Mouse (Mus musculus): ENCODE data around the gene Nol6. TPM values are rescaled to one million over a fixed set of nuclear protein-coding genes. Genes with fewer than 3 reads are reported as not detected.
"Not testable (repeated sequence)": the region's sequence is repeated elsewhere in the genome, so short reads cannot be mapped to it uniquely, and the experiment has no call there.

The Nol6 gene
- polyA plus RNA-seq, 2 experiments from 2014 or later, result 14.6 to 29.2 TPM

DNA sequence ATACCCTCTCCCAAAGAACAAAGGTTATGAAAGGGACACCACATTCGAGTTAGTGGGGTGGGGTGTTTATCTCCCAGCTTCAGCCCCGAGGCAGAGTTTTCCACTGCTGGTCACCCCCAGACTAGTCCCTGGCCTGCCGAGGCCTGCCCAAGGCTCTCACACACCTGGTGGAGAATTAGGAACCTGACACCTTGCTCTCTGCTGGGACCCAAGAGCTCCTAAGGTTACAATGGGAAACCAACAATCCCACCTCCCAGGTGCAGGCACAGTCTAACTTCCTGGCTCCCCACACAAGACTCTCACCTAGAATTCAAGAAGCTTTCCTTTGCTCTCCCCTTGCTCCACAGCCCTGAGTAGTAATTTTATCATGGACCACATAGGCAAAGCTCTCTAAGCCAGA, 7.4 kb downstream of the Nol6 start:
- ATAC-seq, result no peak

DNA sequence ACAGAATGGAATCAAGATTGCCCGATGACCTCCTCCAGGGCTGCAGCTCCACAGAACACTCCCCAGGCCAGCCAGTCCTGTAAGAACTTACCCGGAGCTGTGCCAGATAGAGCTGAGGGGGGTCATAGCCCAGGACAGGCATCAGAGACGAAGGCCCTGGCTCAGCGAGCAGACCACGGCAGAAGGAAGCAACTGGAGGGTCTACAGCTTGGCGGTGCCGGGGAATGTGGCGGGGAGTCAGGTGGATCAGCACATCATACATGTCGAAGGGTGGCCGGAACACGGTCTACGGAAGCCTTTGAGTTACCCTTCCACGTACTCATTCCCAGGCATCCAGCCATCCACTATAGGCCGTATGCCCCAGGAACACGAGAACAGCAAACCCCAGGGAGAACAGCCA, 8.5 kb downstream of the Nol6 start:
- no peak for ATAC-seq

DNA sequence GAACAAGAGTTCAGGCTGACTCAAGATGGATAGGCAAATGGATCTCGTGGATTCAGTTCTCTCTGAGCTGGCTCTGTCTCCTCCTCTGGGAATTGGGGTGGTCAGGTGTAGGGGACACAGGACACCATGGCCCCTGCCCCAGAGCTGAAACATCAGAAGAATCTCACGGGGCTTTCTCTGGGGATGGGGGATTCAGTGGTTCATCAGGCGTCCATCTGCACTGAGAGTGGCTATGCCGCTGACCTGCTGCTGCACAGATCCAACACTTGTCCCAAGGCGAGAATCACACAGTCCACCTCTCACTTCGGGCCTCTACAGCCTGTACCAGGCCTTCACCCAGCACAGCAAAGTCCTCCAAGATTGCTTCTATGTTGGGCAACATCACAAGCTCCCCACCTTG, 9.2 kb downstream of the Nol6 start:
- ATAC-seq, result no peak

DNA sequence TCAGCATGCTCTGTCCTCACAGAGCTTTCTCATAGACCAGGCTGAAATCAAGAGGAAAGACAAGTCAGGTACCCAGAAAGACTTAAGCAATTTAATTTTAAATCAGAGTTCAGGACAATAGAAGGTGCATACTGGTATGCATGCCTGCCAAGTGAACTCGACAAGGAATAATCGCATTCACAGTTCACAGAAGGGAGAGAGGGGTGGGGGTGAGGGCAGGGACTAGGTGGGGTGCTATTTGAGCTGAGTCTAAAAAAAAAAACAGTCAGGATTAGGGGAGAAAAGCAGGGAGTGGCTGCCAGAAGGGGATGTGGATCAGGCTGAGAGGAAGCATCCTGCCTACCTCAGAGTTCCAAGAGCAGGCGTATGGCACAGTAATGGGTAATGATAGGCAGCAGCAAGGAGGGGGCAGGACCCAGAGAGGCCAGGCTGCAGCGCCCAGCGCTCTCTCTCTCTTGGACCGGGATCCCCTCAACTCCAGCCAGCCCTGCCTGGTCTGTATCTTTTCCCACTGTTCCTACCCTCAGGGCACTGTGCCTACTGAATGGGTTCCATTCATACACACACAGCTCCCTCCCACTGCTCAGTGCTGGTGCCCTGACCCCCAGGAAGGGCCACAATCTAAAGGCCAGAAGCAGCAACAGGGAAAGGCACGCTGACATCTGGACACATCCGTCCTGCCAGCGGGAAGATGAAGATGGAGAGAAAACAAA, 9.7 kb downstream of the Nol6 start:
- no peak for ATAC-seq

DNA sequence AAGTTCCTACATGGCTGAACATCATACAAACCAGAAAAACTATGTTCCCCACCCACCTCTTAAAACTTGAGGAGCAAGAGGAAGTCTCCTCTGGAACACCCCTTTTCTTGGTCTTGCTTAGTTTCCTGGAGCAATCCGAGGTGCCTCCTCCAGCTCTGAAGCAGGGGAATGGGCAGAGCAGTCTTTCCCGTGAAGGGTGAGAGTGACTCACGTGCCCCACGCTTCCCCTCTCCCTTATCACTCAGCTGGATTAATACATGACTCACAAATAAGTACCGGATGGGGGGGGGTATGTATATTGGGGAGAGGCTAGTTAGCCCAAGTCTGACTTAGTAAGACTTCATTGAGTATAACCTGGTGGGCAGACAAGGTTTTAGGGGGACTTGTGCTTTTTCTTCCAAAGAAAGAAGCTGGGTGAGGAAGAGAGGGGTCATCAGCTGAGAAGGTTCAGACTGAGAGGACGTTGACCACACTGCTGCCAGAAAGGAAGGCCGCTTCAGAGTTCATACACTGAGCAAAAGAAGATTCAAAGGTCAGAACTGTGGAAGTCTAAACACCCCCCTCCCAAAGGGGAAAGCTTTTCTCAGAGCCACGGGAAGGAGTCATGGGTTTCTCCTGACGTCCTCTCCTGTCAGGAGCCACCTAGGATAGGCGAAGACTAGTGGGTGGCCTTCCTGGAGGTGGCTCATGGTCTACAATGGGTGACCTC, 15.4 kb downstream of the Nol6 start:
- ATAC-seq, result no peak

DNA sequence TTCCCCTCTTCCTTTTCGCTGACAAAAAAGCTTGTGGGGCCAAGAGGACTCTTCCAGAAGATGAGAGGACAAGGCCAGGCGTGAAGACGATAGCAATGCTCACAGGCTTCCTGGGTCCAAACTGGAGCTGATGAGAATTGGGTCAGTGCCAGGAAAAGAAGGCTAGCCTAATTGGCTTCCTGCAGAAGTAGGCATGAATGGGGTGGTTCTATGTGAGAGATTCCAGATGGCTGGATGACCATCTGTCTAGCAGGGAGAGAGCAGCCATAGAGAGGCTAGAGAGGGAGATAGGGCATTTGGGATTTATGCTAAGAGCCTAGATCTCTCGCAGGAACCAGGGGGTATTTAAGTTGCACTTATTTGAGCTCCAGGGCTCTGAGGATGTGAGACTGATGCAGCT, 16.8 kb downstream of the Nol6 start:
- ATAC-seq, result no peak

DNA sequence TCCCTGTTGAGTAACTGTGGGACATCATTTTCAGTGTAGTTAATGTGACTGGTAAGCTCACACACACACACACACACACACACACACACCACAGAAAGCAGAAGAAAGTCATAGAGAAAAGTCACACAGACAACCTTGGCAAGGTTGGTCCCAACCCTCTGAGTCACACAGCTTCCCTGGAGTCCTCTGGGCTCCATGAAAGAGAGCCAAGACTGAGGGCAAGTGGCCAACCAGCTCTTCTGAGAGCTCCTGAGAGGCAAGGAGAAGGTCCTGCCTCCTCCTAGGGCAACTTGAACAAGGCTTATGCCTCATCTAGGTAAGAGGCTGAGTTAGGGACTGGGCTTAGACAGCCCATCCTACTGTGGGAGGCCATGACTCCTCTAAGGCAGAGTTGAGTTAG, 21.4 kb downstream of the Nol6 start:
- no peak for ATAC-seq

DNA sequence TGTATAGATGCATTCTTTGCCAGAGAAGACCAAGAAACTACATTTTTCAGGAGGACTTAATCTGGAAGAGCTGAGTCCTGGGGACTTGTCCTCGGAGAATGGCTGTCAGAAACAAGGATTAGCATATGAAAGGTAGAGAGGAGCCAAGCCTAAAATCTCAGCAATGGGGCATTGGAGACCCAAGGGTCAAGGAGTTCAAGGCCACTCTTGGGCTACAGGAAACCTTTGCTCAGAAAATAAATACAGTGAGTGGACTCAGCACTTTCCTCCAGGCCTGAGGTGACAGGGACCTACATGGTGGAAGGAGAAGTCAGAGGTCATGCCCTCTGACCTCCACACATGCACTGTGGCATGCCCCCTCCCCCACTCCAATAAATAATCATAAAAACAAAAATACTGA, 23.3 kb downstream of the Nol6 start:
- no peak for ATAC-seq

DNA sequence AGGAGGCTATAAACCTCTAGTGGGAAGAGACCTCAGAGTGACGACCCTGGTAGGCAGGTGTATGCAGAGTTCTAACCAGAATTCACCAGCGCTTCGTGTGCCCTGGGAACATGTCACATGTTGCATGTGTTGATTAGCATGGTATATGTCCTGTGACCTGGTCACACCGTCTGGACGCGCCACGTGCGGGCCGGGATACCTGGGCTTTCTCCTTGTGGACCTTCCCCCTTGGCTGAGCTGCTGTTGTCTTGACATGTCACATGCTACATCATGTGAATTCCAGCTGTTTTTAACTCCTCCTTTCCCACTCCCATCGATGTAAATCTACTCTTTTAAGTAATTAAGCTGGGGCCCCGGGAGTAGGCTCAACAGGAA, 25.7 kb downstream of the Nol6 start:
- ATAC-seq, result no peak

DNA sequence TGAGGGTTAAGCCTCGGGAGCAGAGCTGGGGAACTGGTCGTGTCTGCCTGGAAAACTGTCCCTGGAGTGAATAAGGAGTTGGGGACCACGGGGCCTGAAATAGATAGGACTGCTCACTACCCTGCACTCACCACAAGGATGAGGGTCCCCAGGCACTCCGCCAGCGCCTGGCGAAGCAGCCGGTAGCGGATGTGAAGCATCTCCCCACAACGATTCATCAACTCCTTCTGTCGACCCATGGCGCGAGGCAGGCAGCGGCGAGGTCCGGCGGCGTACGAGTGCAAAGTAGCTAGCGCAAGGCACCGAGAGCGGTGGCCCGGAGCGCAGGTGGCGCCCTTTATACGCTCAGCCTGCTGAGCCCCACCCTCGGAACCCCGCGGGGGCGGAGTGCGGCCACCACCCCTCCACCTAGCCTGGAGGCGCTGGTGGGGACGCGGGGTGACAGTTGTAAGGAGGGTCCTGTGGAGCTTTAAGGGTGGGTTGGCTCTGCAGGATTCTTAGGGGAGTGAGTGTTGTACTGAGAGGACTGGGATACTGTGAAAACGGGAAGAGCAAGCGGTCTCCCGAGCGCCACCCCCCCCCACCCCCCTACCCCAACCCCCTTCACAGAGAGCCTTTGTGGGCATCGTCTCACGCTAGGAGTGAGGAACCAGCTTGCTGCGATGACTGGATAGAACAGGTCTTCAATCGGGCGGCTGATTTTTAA, 26.2 kb downstream of the Nol6 start, which contains the start of gene Aqp3:
Aqp3 (minus strand) TSS at position 313 of the 706 bp plus-strand sequence.
- ATAC-seq, result no peak

DNA sequence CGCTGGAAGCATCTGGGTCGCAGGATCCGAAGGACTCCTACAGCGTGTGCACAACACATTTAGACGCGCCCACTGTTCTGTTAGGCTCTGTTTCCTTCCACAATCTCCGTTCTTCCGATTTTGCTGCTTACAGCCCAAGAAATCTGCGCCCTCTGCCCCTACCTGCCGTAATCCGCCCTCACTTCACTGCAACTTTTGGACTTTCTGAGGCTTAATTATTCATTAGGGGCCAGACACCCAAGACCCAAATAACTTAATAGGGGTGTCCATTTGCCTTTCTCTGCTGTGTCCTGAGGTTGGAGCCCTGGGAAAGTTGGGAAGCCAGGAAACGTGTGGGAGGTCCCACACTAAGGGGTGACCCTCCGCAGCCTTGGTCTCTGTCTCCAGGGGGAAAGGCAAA, 26.9 kb downstream of the Nol6 start:
- ATAC-seq, result peak; percentile 41

DNA sequence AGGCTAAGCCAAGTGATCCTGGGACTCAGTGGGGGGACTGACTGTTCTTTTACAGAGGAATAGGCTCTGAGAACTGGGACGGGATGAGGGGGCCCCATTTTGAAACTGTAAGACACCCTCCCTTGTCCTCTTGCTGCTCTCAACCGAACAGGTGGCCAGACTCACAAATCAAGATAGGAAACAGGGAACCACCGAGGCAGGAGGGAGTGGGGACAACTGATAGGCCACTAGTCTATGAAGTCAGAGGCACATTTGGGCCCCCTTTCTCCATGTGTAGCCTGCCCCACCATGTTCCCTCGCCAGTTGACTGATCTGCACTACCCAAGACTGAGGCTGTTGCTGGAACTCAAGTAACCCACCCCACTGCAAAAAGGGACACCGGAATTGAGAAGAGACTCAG, 27.5 kb downstream of the Nol6 start:
- no peak for ATAC-seq

DNA sequence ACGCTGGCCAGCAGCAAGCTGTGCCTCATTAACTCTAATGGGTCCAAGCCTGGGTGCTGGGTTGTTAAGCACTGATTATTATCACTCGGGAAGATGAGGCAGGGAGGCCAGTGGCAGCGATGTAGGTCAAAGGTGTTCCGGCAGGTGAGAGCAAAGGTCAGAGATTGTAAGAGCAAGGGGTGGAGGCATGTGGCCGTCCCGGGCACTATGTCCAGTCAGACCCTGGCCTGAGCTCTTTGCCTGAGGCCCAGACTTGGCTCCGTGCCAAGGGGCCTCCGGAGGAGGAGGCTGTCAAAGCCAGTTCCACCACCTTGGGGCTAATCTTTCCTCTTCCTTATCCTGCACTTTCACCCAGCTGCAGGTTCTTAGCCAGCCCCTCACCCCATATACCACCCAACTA, 28.1 kb downstream of the Nol6 start:
- no peak for ATAC-seq

DNA sequence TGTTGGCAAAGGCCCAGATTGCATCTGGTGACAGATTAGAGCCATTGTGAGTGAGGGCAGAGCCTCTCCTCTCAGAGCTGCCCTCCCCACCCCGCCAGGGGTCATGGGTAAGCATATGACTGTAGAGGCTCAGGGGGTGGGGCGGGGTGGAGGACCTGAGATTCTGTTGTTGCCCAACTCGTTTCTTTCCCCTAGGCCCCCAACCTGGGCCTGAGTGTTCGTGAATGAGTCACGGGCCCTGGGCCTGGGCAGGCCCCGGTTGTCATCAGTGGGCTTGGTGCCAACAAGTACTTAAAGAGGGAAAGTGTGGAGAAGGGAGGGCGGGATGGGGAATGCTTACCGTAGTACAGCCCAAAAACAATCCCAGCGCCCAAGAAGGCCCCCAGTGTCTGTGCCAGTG, 29.9 kb downstream of the Nol6 start:
- ATAC-seq, result no peak

DNA sequence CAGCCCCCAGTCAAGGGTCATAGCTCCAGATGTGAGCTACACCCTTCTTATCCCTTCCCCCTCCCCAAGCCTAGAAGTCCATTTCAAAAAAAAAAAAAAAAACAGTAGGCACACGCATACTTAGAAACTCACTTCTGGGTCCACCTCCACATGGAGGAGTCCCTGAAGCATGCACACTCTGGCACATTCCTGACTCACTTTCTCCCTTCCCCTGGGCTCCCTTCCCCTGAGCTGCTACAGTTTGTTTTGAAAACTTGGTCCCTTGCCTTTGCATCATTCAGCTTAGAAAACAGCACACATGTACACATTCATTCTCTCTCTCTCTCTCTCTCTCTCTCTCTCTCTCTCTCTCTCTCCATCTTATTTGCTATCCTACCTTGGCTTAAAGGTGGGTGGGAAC, 31.3 kb downstream of the Nol6 start:
- no peak for ATAC-seq

DNA sequence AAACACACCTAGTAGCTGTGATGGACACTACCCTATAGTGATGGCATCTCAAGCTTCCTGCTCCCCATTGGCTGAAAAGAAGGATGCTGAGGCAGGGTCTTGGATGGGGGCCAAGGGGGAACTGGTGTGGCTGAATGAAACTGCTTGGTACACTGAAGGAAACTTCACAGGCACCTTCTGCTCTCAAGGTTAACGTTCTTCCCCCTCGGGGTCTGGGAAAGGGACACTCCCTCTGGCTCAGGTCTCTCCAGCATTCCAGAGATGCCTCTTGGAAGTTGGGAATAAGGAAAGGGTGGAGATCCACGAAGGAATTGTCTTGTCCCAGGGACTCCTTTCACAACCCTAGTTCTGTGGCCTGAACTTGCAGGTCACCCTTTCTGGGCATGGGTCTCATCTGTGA, 32.9 kb downstream of the Nol6 start:
- no peak for ATAC-seq

DNA sequence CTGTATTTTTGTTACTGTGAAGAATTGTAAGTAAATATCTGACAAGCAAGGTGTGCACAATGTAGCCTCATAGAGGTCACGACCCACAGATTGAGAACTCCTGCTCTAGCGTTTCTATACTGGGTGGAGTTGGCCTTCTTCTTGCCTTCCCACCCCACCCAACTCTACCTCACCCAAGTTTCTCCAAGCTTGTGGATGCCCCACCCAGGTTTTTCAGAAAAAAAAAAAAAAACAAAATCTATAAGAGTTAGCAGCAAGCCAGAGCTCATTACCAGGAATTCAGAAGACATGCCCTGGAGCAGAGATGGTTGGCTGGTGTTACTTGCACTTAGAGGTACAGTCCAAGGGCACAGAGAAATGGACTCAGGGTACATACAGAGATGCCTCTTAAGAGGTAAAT, 34.5 kb downstream of the Nol6 start:
- ATAC-seq, result no peak

DNA sequence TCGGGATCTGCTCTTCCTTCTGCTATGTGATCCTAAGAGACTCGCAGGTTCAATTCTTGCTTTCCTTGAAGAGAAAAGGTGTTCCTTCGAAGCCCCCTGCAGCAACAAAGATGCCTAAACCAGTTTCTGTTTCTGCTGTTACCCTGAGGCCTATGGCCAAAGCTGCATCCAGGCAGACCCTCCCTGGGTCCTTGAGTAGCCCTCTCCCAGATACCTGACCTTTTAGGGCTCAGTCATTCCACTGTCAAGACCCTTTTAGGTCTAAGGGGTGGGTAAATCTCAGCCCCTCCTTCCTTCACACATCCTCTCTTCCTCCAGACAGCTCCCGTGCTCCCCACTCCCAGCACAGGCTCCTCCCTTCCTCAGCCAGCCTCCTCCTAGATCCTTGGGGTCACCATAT, 35.1 kb downstream of the Nol6 start:
- no peak for ATAC-seq

DNA sequence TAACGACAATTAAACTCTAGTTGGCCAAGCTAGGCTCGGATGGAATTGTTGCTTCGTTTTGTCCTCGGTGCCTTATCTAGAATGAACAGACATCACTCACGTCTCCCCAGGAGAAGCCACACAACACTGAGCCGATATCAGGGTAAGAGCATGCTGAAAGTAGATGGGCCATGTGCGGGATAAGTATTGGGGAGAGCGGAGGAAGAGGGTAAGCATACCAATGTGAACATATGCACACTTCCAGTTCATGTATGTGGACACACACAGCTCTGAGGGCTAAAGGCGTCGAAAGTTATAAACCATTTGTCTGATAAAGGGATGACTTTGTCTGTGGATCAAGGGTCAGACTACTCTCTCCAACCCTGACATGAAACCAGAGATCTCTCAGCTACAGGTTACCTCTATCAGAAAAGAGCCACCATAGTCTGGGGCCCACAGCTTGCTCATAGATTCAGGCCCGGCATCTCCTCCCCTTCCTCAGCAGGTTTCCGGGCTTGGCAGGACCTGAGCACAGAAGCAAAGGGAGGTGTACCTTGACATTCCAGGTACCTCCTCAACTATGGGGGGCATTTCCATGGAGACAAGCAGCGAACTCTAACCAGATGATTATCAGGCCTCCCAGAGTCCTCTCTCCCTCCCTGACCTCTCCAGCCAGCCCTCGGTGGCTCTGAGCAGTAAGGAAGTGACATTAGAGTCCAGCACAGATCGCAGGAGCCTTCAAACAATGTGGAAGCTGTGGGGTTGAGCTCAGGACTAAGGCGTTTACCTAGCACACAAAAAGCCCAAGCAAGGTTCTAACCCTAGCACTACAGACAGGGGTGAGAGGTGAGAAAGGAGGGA, 36.6 kb downstream of the Nol6 start:
- ATAC-seq, result no peak

DNA sequence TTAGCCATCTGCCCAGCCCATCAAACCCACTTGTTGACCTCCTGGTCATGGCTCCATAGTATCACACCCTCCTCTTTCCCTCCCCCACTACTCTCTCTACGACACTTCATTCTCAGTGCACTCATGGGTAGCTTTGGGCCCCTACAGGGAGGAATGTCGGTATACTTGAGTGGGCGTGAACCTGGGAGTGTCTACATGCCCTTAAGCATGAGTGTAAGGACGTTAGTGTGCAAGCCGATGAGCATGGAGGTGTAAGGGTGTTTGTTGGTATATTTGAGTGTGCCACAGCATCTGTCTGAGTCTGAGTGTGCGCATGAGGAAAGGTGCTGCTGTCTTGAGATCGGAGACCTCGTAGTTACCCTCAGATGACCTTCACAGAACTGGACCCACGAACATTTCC, 37.3 kb downstream of the Nol6 start:
- no peak for ATAC-seq

DNA sequence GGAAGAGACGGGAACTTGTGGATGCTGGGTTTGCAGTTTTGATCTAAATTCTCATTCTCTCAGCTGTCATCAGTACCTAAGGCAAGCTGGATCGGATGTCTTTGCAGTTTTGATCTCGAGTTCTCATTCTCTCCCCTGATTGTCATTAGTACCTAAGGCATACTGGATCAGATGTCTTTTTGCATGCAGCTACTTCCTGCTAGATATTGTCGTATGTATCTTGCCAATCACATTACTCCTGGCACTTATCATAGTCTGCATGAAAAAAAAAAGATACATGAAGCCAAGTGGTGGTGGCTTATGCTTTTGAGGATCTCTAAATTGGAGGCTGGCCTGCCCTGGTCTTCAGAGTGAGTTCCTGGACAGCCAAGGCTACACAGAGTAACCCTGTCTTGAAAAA, 39.4 kb downstream of the Nol6 start:
- ATAC-seq, result no peak

DNA sequence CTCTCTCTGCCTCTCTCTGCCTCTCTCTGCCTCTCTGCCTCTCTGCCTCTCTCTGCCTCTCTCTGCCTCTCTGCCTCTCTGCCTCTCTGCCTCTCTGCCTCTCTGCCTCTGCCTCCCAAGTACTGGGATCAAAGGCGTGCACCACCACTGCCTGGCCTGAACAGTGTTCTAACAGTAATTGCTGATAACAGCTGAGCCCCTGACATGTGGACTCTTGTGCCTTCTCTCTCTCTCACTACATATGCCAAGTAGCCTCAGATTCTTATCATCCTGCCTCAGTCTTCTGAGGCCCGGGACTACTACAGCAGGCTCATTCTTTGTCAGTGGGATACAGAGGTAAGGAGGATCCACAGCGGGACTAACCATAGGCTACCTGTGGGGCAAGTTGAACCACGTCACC, 41.5 kb downstream of the Nol6 start:
- not testable (repeated sequence) for ATAC-seq

DNA sequence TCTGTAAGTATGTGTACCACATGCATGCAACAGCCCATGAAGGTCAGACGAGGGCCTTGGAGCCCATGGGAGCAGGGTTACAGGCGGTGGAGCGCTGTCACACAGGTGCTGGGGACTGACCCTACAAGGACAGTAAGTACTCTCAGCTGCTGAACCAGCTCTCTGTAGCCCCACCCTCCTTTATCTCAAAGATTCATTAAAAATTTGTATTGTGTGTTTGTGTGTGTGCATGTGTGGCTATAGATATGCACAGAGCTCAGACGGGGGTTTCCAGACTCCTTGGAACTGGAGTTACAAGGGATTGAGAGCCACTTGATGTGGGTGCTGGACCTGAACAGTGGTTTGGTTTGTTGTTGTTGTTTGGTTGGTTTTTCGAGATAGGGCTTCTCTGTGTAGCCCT, 42.5 kb downstream of the Nol6 start:
- ATAC-seq, result no peak

All from CD4-positive, CD25-positive, alpha-beta regulatory T cell, adult 4 months (primary cell).